Mouse (Mus musculus) left cerebral cortex, postnatal 36 days (tissue): ENCODE measurements around the gene Vtcn1. TPM values are rescaled to one million over a fixed set of nuclear protein-coding genes. Genes with fewer than 3 reads are reported as not detected.
"Not testable (repeated sequence)": the region's sequence is repeated elsewhere in the genome, so short reads cannot be mapped to it uniquely, and the experiment has no call there.

Experiments
- DNase-seq, 2 experiments: peaks; one replicate each; pipeline ENCODE4 v3.0.0; 2021 to 2022; ENCODE audit warnings: low spot score in 2 of 2, mixed read lengths in 1 of 2
- intact Hi-C: fragments of 180-260 bp; cut with DNase I; formaldehyde crosslinking; loops from one replicate; pipeline ENCODE4 v1.15.1; 2025
- total RNA-seq, 2 experiments: library from RNA; stranded (reverse); gene quantifications; 2 replicates each; pipeline ENCODE4 v1.2.3; 2021

The Vtcn1 gene
- under 1 TPM; 0.29 to 0.32 TPM for total RNA-seq

GRCm38 (mm10) chr3:100825225-100825965 lies at the start of gene Vtcn1:
Vtcn1 (plus strand) TSS chr3:100825459.
- no peak for DNase-seq
- intact Hi-C loops: no loop called here

- intact Hi-C loops: no loop called here
- no peak for DNase-seq
These were observed 48.3 kb upstream of the Vtcn1 start for GRCm38 (mm10) chr3:100776967-100777366.

- DNase-seq: no peak
- intact Hi-C loops: no loop called here
These were observed 47.7 kb upstream of the Vtcn1 start for GRCm38 (mm10) chr3:100777568-100777967.

GRCm38 (mm10) chr3:100786076-100786475 lies 39.2 kb upstream of the Vtcn1 start:
- no peak for DNase-seq
- intact Hi-C loops: no loop called here

GRCm38 (mm10) chr3:100791670-100792069 lies 33.6 kb upstream of the Vtcn1 start:
- DNase-seq: no peak
- intact Hi-C loops: no loop called here

- DNase-seq: no peak
- intact Hi-C loops: no loop called here
These were observed 31.9 kb upstream of the Vtcn1 start for GRCm38 (mm10) chr3:100793345-100793744.

- intact Hi-C loops: no loop called here
- DNase-seq: no peak
These were observed 28.7 kb upstream of the Vtcn1 start for GRCm38 (mm10) chr3:100796571-100796970.

- intact Hi-C loops: no loop called here
These were observed 27.8 kb upstream of the Vtcn1 start for GRCm38 (mm10) chr3:100797166-100798145.

GRCm38 (mm10) chr3:100798872-100799422 lies 26.3 kb upstream of the Vtcn1 start:
- DNase-seq: no peak
- intact Hi-C loops: no loop called here

More at GRCm38 (mm10) chr3:100797166-100798145, 27.8 kb upstream of the Vtcn1 start:
- no peak for DNase-seq

GRCm38 (mm10) chr3:100804975-100805374 lies 20.3 kb upstream of the Vtcn1 start:
- DNase-seq: no peak
- intact Hi-C loops: no loop called here

GRCm38 (mm10) chr3:100805925-100806324 lies 19.3 kb upstream of the Vtcn1 start:
- intact Hi-C loops: no loop called here
- DNase-seq: no peak

- no peak for DNase-seq
- intact Hi-C loops: no loop called here
These were observed 14.8 kb upstream of the Vtcn1 start for GRCm38 (mm10) chr3:100810461-100810860.

- intact Hi-C loops: no loop called here
- no peak for DNase-seq
These were observed 13.4 kb upstream of the Vtcn1 start for GRCm38 (mm10) chr3:100811836-100812235.

- DNase-seq, intact Hi-C loops: not testable (repeated sequence)
These were observed 9.8 kb upstream of the Vtcn1 start for GRCm38 (mm10) chr3:100815490-100815889.

- DNase-seq: no peak
- intact Hi-C loops: no loop called here
These were observed 6.5 kb upstream of the Vtcn1 start for GRCm38 (mm10) chr3:100818709-100819108.

- intact Hi-C loops: no loop called here
- no peak for DNase-seq
These were observed 5.7 kb upstream of the Vtcn1 start for GRCm38 (mm10) chr3:100819571-100819970.

GRCm38 (mm10) chr3:100820852-100821251 lies 4.4 kb upstream of the Vtcn1 start:
- no peak for DNase-seq
- intact Hi-C loops: no loop called here

GRCm38 (mm10) chr3:100821276-100821675 lies 4.0 kb upstream of the Vtcn1 start:
- intact Hi-C loops: no loop called here
- DNase-seq: no peak

- intact Hi-C loops: no loop called here
- DNase-seq: no peak
These were observed 18.5 kb downstream of the Vtcn1 start for GRCm38 (mm10) chr3:100843784-100844183.

- intact Hi-C loops: no loop called here
- no peak for DNase-seq
These were observed 19.1 kb downstream of the Vtcn1 start for GRCm38 (mm10) chr3:100844366-100844765.
